Mouse (Mus musculus): ENCODE measurements around the gene Tas2r136. TPM values are rescaled to one million over a fixed set of nuclear protein-coding genes. Genes with fewer than 3 reads are reported as not detected.

The Tas2r136 gene
- total and polyA plus RNA-seq, 3 experiments: not detected

GRCm38 (mm10) chr6:132754430-132754829, 23.5 kb downstream of the Tas2r136 start, which contains the start of gene Tas2r124:
TSS of gene Tas2r124 (plus strand) at chr6:132754730.
- H3K4me2 ChIP-seq (ENCODE audit: insufficient read depth, low read depth, poor library complexity, severe bottlenecking): no peak within 1 kb of the TSS
- H3K9ac ChIP-seq (ENCODE audit: insufficient read depth, low read depth): no peak within 1 kb of the TSS

GRCm38 (mm10) chr6:132750206-132750605, 27.8 kb downstream of the Tas2r136 start:
- in situ Hi-C loops (cut with MboI; ENCODE audit: low pct_ligation_motif_present, low pct_unique_long_range_greater_than_20kb, low sequenced_read_pairs) (no loop called here), dilution Hi-C loops (cut with MboI; ENCODE audit: extremely low pct_ligation_motif_present, extremely low pct_unique_long_range_greater_than_20kb, low sequenced_read_pairs) (no loop called here)
- no peak overlapping the region for H3K4me3 ChIP-seq (replicated peaks in 1 of 3; ENCODE audit: low read depth in 2 of 3, low read length in 2 of 3, poor library complexity in 1 of 3)

More at GRCm38 (mm10) chr6:132754430-132754829, 23.5 kb downstream of the Tas2r136 start, which contains the start of gene Tas2r124:
- no peaks in the 10 kb centered on the region for H3K27me3 ChIP-seq (replicated peaks)
- H3K4me1 ChIP-seq (ENCODE audit: control insufficient read depth in 1 of 2, insufficient read depth in 2 of 2): no peaks in the 10 kb centered on the region
- dilution Hi-C loops (cut with MboI; ENCODE audit: extremely low pct_ligation_motif_present, extremely low pct_unique_long_range_greater_than_20kb, low sequenced_read_pairs) (no loop called here), in situ Hi-C loops (cut with MboI; ENCODE audit: low pct_ligation_motif_present, low pct_unique_long_range_greater_than_20kb, low sequenced_read_pairs) (no loop called here)
- H3K36me3 ChIP-seq (replicated peaks in 1 of 2; ENCODE audit: control insufficient read depth in 1 of 2, insufficient read depth in 1 of 2, low read length in 1 of 2): no peaks in the 10 kb centered on the region
- no peak for TF ChIP-seq ZC3H11A (IDR thresholded peaks at IDR 0.05; ENCODE audit: low read depth, low read length)
- no peak for TF ChIP-seq E2F4 (IDR thresholded peaks at IDR 0.05; ENCODE audit: insufficient replicate concordance, low read depth, low read length)
- no peak for TF ChIP-seq RCOR1 (conservative IDR thresholded peaks at IDR 0.05; ENCODE audit: low read depth, low read length)
- no peak for TF ChIP-seq IRF4 (IDR thresholded peaks at IDR 0.05; ENCODE audit: low read depth, low read length)
- no peak for TF ChIP-seq ZNF384 (IDR thresholded peaks at IDR 0.05; ENCODE audit: low read depth, low read length)
- no peak for TF ChIP-seq ETS1 (conservative IDR thresholded peaks at IDR 0.05; ENCODE audit: low read depth, low read length)
- no peak for TF ChIP-seq MAFK (IDR thresholded peaks at IDR 0.05; ENCODE audit: insufficient replicate concordance, low read length)
- no peak for TF ChIP-seq KAT2A (IDR thresholded peaks at IDR 0.05; ENCODE audit: insufficient replicate concordance, low read length)
- TF ChIP-seq JUN (IDR thresholded peaks at IDR 0.05; ENCODE audit: insufficient read depth, low read depth, low read length): no peak
- TF ChIP-seq POLR2A (IDR thresholded peaks at IDR 0.05; ENCODE audit: low read depth, low read length): no peak
- TF ChIP-seq USF2 (conservative IDR thresholded peaks at IDR 0.05; ENCODE audit: low read depth, low read length): no peak
- TF ChIP-seq JUND (conservative IDR thresholded peaks at IDR 0.05; ENCODE audit: low read depth, low read length): no peak
- no peak for TF ChIP-seq CTCF (conservative IDR thresholded peaks at IDR 0.05 in 1 of 2, IDR thresholded peaks at IDR 0.05 in 1 of 2; ENCODE audit: low read depth in 2 of 2, low read length in 2 of 2)
- no peak for TF ChIP-seq MAX (IDR thresholded peaks at IDR 0.05; ENCODE audit: low read length)
- no peak for TF ChIP-seq CHD1 (IDR thresholded peaks at IDR 0.05; ENCODE audit: low read depth, low read length)
- TF ChIP-seq GABPA (IDR thresholded peaks at IDR 0.05; ENCODE audit: insufficient replicate concordance, low read depth, low read length): no peak
- TF ChIP-seq MAZ (IDR thresholded peaks at IDR 0.05; ENCODE audit: low read depth, low read length): no peak
- no peak for TF ChIP-seq SMC3 (IDR thresholded peaks at IDR 0.05; ENCODE audit: low read depth, low read length)
- peaks cover 8% of the 10 kb centered on the region for H3K9me3 ChIP-seq (replicated peaks; ENCODE audit: low read length)
- DNase-seq (ENCODE audit: extremely low read depth): no peak
- H3K4me3 ChIP-seq (replicated peaks in 1 of 3; ENCODE audit: low read depth in 2 of 3, low read length in 2 of 3, poor library complexity in 1 of 3): no peak within 1 kb of the TSS
- H3K79me2 ChIP-seq (replicated peaks; ENCODE audit: control insufficient read depth, extremely low read depth, insufficient read depth, poor library complexity, severe bottlenecking): no peaks in the 10 kb centered on the region
- no peak within 1 kb of the TSS for H3K27ac ChIP-seq (ENCODE audit: insufficient read depth, low read depth)

More at GRCm38 (mm10) chr6:132750206-132750605, 27.8 kb downstream of the Tas2r136 start:
- Histone ChIP-seq H3K9me3 (replicated peaks; ENCODE audit: low read length) (peaks cover 13% of the 10 kb centered on the region), H3K9ac (ENCODE audit: insufficient read depth, low read depth) (no peak overlapping the region), H3K27ac (ENCODE audit: insufficient read depth, low read depth) (no peak overlapping the region), H3K79me2 (replicated peaks; ENCODE audit: control insufficient read depth, extremely low read depth, insufficient read depth, poor library complexity, severe bottlenecking) (no peaks in the 10 kb centered on the region), H3K36me3 (replicated peaks in 1 of 2; ENCODE audit: control insufficient read depth in 1 of 2, insufficient read depth in 1 of 2, low read length in 1 of 2) (no peaks in the 10 kb centered on the region), H3K27me3 (replicated peaks) (no peaks in the 10 kb centered on the region), H3K4me2 (ENCODE audit: insufficient read depth, low read depth, poor library complexity, severe bottlenecking) (no peak overlapping the region), H3K4me1 (ENCODE audit: control insufficient read depth in 1 of 2, insufficient read depth in 2 of 2) (no peaks in the 10 kb centered on the region)
- no peak for DNase-seq (ENCODE audit: extremely low read depth)
- TF ChIP-seq ZNF384 (IDR thresholded peaks at IDR 0.05; ENCODE audit: low read depth, low read length) (no peak), MYC (IDR thresholded peaks at IDR 0.05; ENCODE audit: low read depth, low read length) (no peak), ETS1 (conservative IDR thresholded peaks at IDR 0.05; ENCODE audit: low read depth, low read length) (no peak), JUN (IDR thresholded peaks at IDR 0.05; ENCODE audit: insufficient read depth, low read depth, low read length) (no peak), MXI1 (IDR thresholded peaks at IDR 0.05; ENCODE audit: low read depth, low read length) (no peak), RCOR1 (conservative IDR thresholded peaks at IDR 0.05; ENCODE audit: low read depth, low read length) (no peak), NELFE (IDR thresholded peaks at IDR 0.05; ENCODE audit: low read depth, low read length) (no peak), EP300 (IDR thresholded peaks at IDR 0.05; ENCODE audit: low read length) (no peak), BHLHE40 (IDR thresholded peaks at IDR 0.05; ENCODE audit: low read depth, low read length) (no peak), CHD2 (IDR thresholded peaks at IDR 0.05; ENCODE audit: low read length) (no peak), SMC3 (IDR thresholded peaks at IDR 0.05; ENCODE audit: low read depth, low read length) (no peak), TBP (conservative IDR thresholded peaks at IDR 0.05; ENCODE audit: low read depth, low read length) (no peak), HCFC1 (IDR thresholded peaks at IDR 0.05; ENCODE audit: low read depth, low read length) (no peak), GABPA (IDR thresholded peaks at IDR 0.05; ENCODE audit: insufficient replicate concordance, low read depth, low read length) (no peak), RAD21 (IDR thresholded peaks at IDR 0.05; ENCODE audit: low read depth, low read length) (no peak), JUND (conservative IDR thresholded peaks at IDR 0.05; ENCODE audit: low read depth, low read length) (no peak), USF1 (IDR thresholded peaks at IDR 0.05; ENCODE audit: low read depth, low read length) (no peak), TCF12 (IDR thresholded peaks at IDR 0.05; ENCODE audit: low read depth, low read length) (no peak), MAZ (IDR thresholded peaks at IDR 0.05; ENCODE audit: low read depth, low read length) (no peak), KAT2A (IDR thresholded peaks at IDR 0.05; ENCODE audit: insufficient replicate concordance, low read length) (no peak)

Measured in CH12.LX (cell line).